Mouse (Mus musculus) layer of hippocampus, adult 18-20 months (tissue): ENCODE measurements at regions not wholly inside any gene's neighbourhood (a gene's known extent, or its start where the extent isn't known, plus 50 kb on each side); places are given as distances from the start of the nearest gene placed in this dataset.

Experiments
- DNase-seq, 2 experiments: peaks; one replicate each; pipeline ENCODE4 v3.0.0; 2022; ENCODE audit warnings: low spot score in 2 of 2

DNA sequence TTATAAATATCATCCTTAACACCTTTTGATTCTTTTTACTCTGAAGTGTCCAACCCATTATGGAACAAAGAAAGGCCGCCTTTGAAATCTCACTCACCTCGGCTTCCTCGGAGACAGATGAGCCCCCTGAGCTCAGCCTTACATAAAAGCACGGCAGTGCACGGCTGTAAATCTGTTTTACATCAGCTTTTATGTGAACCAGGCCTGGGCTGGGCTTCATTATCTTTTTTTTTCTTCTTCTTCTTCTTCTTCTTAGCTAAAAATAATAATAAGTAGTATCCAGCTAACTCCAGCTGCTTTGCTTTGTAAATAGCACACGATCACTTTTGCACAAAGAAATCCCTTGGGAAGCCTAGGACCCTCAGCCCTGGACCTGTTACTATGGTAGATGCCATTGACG, 204.3 kb upstream of the Ntm start:
- DNase-seq = no peak

DNA sequence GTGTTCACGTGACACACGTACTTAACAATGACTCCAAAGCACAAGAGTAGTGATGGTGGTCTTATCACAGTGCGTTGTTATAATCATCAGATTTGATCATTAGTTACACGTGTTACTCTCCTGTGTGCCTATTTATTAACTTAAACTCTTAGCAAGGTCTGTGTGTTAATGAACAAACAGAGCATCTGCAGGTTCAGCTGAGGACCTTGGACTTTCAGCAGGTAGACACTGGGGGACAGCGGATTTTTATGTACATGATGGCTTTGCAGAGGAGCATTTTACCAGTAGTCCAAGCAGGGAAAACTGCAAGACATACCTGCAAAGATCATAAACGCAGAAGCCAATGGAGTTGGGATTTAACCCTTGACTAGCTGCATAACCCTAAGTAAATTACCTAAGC, 211.7 kb upstream of the Ntm start:
- DNase-seq = no peak

GRCm38 (mm10) chr9:30175376-30175775, 212.4 kb upstream of the Ntm start:
- no peak for DNase-seq

DNA sequence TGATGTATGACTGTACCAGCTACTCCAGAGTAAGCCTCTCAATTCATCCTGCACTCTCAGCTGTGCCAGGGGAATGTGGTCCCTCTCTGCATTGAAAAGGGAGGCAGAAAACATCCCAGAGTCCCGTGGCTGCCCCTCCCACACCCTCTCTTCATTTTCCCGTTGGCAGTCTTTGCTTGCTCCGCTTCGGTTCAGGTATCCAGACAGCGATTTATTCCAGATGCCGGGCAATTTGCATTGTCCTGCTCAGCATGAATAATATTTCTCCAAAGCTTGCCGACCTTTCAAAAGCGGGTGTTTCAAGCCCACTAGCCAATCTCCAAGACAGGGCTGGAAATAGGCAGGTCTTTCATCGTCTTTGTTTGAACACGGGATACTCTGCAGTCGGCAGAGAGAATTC, 220.5 kb upstream of the Ntm start:
- DNase-seq = no peak

DNA sequence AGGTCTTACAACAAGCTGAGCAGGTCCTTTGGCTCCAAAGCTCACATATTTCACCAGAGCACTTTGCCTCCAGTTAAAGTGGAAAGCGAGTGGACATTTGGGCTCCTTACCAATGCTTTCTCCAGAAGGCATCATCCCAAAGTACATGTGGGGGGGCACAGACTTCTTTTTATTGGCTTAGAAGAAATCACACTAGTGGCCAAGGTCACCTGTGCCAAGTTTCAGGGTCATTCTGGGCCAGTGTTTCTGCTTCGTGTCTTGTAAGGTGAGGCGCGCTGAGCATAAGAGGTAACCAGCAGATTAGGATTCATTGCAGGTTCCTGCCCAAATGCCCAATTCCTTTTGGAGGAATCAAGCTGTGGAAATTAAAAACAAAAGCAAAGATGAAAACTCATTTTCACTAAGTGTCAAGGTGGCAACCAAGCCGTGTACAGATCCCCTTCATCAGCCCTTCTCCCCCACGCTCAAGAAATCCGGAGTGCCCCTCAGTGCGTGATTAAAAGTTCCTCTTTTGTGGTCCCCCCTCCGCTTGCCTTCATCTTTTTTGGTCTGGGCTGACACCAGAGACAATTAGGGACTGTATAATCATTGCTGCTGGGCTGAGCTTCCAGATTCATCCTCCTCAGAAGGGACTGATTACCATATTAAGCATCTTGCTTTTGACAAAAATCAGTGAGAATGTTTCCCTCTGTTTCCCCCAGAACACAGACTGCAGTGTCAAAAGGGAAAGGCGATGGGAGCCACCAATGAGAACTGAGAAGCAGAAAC, 222.2 kb upstream of the Ntm start:
- no peak for DNase-seq

- no peak for DNase-seq
Observed at GRCm38 (mm10) chr9:30186261-30186660, 223.3 kb upstream of the Ntm start.

- peak in 1 of 2 experiments; percentile 5 for DNase-seq
Observed at GRCm38 (mm10) chr9:30190078-30190477, 227.1 kb upstream of the Ntm start.

- peak; percentile 34 to 68 for DNase-seq
Observed at GRCm38 (mm10) chr9:30191119-30191518, 228.2 kb upstream of the Ntm start.

- DNase-seq = peak in 1 of 2 experiments; percentile 11
Observed at GRCm38 (mm10) chr9:30191902-30192301, 229.0 kb upstream of the Ntm start.

GRCm38 (mm10) chr9:30194866-30195265, 231.9 kb upstream of the Ntm start:
- DNase-seq = no peak

DNA sequence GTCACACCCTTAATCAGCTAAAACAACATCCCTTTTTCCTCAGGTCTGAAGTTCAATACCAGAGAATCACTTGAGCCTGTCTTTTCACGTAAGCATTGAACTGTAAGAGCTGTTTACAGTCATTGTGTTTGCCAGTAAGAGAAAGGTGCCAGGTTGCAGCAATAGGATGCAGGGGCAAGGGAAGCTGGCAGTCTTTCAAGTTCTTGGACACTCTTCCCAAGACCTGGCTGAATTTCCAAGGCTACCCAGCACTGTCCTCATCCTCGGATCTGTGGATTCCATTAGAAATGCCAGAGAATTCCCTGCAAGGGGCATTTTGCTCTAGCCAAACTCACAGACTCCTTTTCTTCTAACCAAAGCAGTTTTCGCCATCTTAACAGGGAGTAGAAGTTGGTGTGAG, 224.5 kb upstream of the Snx19 start:
- DNase-seq = no peak

GRCm38 (mm10) chr9:30207631-30208030, 219.3 kb upstream of the Snx19 start:
- no peak for DNase-seq

DNA sequence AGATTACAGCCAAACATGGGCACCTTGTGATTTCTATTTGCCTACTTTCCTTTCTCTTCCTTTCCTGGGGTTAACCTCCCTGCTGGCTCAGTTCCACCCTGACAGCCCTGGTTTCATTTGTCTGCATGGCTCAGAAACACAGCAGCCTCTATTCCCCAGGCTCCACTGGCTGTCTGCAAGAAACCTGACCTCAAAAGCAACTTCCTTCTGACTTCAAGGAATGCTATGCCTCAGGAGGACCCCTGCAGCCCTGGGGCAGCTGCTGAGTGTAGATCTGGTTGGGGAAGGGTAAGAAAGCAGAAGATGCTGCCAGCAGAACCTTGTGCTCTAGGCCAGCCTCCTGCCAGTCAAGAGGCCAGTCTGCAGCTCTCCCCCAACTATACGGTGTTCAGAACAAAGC, 217.1 kb upstream of the Snx19 start:
- DNase-seq = no peak

- peak; percentile 70 to 83 for DNase-seq
Observed at GRCm38 (mm10) chr9:30212471-30213075, 214.3 kb upstream of the Snx19 start.

GRCm38 (mm10) chr9:30234501-30235163, 192.3 kb upstream of the Snx19 start:
- peak in 1 of 2 experiments; percentile 25 for DNase-seq

- DNase-seq = no peak
Observed at GRCm38 (mm10) chr9:30235791-30236190, 191.1 kb upstream of the Snx19 start.

DNA sequence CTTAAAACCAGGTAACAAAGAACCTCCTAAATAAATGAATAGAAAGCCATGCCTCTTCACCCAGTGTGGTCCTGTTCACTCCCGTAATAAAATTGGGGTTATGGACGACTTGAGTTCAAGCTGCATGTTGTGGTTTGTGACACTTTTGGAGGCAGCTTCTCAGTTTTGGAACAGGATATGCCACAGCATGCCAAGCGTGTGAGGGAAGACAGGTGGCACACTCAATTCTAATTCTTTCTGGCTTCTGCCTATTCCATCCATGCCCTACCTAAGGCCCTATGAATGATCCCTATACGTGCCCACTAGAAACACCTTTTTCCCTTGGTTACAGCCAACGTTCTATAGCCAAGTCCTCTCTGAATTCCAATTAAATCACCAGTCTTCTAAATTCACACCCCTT, 184.8 kb upstream of the Snx19 start:
- DNase-seq = no peak

DNA sequence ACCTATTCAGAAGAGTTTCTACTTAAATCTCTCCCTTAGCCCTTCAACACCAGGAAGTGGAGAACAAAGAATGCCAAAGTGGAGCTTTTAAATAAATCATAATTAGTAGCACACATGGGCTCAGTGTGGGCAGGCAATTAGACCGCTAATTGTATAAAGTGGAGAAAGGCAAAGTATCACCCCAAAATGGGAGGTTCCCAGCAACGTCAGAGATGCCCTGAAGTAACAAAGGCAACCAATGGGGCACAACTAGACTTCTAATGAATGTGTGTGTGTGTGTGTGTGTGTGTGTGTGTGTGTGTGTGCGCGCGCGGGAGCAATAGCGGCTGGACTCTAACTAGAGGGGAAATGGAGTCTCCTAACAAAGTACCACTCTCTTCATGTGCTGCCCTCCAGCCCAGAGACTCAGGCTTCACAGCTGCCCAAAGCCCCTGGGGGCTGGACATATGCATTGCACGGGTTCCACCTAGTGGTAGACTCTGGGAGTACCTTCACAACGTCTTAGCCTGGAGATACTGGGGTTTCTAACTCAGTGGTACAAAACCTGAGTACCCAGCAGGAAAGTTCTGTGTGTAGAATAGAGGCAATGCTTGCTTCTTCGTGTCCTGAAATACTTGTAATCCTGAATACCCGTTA, 162.3 kb upstream of the Snx19 start:
- DNase-seq = peak; percentile 19 to 86

- no peak for DNase-seq
Observed at GRCm38 (mm10) chr9:30271081-30271480, 155.8 kb upstream of the Snx19 start.

DNA sequence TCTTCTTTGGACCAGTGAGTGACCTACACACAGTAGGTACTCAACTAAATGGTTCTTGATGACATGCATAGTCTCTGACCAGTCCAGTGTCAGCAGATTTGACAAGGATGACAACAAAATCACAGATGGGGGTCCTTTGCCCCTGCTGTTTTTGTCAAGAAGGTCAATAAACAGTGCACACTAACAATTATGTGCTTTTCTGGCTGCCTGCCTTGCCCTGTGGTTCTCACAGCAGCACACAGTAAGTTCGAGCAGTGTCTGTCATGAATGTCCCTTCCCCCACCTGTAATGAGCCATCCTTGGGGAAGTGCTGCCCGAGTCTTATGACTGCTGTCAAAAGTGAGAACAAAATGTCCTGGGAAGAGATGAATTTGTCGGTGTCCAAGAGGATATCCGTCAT, 153.1 kb upstream of the Snx19 start:
- DNase-seq = no peak

- DNase-seq = no peak
Observed at GRCm38 (mm10) chr9:30278231-30278630, 148.7 kb upstream of the Snx19 start.
